Mouse (Mus musculus) naive thymus-derived CD4-positive, alpha-beta T cell, adult 5 months (primary cell): ENCODE results near the gene Epha8. TPM values are rescaled to one million over a fixed set of nuclear protein-coding genes. Genes with fewer than 3 reads are reported as not detected.

Experiments used
- polyA plus RNA-seq: library from polyadenylated mRNA; unstranded; fragments of 100-300 nt; shearing (Covaris generic); gene quantifications from one replicate; pipeline ENCODE4 v1.2.1, GENCODE M21; 2017

The Epha8 gene
- not detected for polyA plus RNA-seq

GRCm38 (mm10) chr4:136956751-136957446 is at the start of gene Epha8:
TSS of gene Epha8 (minus strand) at chr4:136956816.

GRCm38 (mm10) chr4:136898637-136899036 is 58.0 kb downstream of the Epha8 start, which contains the start of gene C1qa:
TSS of gene C1qa (minus strand) at chr4:136898803.

GRCm38 (mm10) chr4:136892811-136893210 is 63.8 kb downstream of the Epha8 start, which contains the start of gene C1qc:
TSS of gene C1qc (minus strand) at chr4:136893065.

GRCm38 (mm10) chr4:136886101-136886500 is 70.5 kb downstream of the Epha8 start, which contains the start of gene C1qb:
TSS of gene C1qb (minus strand) at chr4:136886187.

Other genes with a start within 250 kb of the Epha8 start
- gene Ephb2, start 120.8 kb downstream of the Epha8 start, polyA plus RNA-seq: 0.09 TPM
- not detected for gene C1qb, start 70.6 kb downstream of the Epha8 start, polyA plus RNA-seq
- not detected for gene C1qc, start 63.8 kb downstream of the Epha8 start, polyA plus RNA-seq
- gene C1qa, start 58.0 kb downstream of the Epha8 start, polyA plus RNA-seq: not detected
- 9.8 TPM for gene Zbtb40, start 92.0 kb upstream of the Epha8 start, polyA plus RNA-seq